Mouse (Mus musculus) intestine, embryonic 14.5 days (tissue): ENCODE results near the gene Cmtm6. TPM values are rescaled to one million over a fixed set of nuclear protein-coding genes. Genes with fewer than 3 reads are reported as not detected.
"Not testable (repeated sequence)": the region's sequence is repeated elsewhere in the genome, so short reads cannot be mapped to it uniquely, and the experiment has no call there.

Experiments
- ATAC-seq: fragments of 200-750 bp; cut with Nextera tagmentation; replicated peaks from 2 replicates; pipeline ENCODE4 v1.8.0; 2017; ENCODE audit warnings: low read depth, moderate number of reproducible peaks, moderate TSS enrichment, moderate library complexity; ENCODE audit not compliant: low FRiP score, low TSS enrichment
- DNase-seq: peaks from one replicate; pipeline ENCODE4 v3.0.0-alpha.2; 2018; ENCODE audit warnings: low spot score
- H3K27ac ChIP-seq: fragments of 300-500 bp; sonication (generic); 2 replicates; pipeline ENCODE4 v1.5.1; 2014; ENCODE audit warnings: low read depth, mild to moderate bottlenecking, control low read depth
- H3K27me3 ChIP-seq: fragments of 300-500 bp; sonication (generic); replicated peaks from 2 replicates; pipeline ENCODE4 v1.6.1; 2014; ENCODE audit warnings: low read length, control low read depth; ENCODE audit not compliant: control insufficient read depth, insufficient read depth
- H3K36me3 ChIP-seq: fragments of 300-500 bp; sonication (generic); 2 replicates; pipeline ENCODE4 v1.6.1; 2014; ENCODE audit warnings: low read length, control low read depth; ENCODE audit not compliant: control insufficient read depth, insufficient read depth
- H3K4me1 ChIP-seq: fragments of 300-500 bp; sonication (generic); replicated peaks from 2 replicates; pipeline ENCODE4 v1.6.1; 2014; ENCODE audit warnings: low read length, control low read depth, mixed read lengths; ENCODE audit not compliant: control insufficient read depth, insufficient read depth
- H3K4me2 ChIP-seq: fragments of 300-500 bp; sonication (generic); 2 replicates; pipeline ENCODE4 v1.6.1; 2014; ENCODE audit warnings: low read length
- H3K4me3 ChIP-seq: fragments of 300-500 bp; sonication (generic); 2 replicates; pipeline ENCODE4 v1.5.1; 2014; ENCODE audit warnings: low read depth, low read length, control low read depth, mixed read lengths
- H3K9ac ChIP-seq: fragments of 300-500 bp; sonication (generic); 2 replicates; pipeline ENCODE4 v1.6.1; 2014; ENCODE audit warnings: mild to moderate bottlenecking, low read length
- H3K9me3 ChIP-seq: fragments of 300-500 bp; sonication (generic); 2 replicates; pipeline ENCODE4 v1.6.1; 2016; ENCODE audit warnings: low read length, control low read depth; ENCODE audit not compliant: control insufficient read depth
- WGBS: fragments of 180-500 bp; shearing (Covaris S2); extraction: QIAGEN DNeasy Blood & Tissue Kit; methylation state at CpG from one replicate; pipeline ENCODE4 v1.1.7; 2014; 5-methylcytosine and 5-hydroxymethylcytosine counted together
- polyA plus RNA-seq: library from polyadenylated mRNA; unstranded; fragments of >200 nt; fragmentation: Nextera tagmentation; extraction: Ambion mirVana; gene quantifications from 2 replicates; pipeline ENCODE4 v1.2.1, GENCODE M21; 2014

The Cmtm6 gene
- polyA plus RNA-seq, 1 experiment from 2014 or later, result 61.5 TPM

- DNase-seq, result not testable (repeated sequence)
Observed at GRCm38 (mm10) chr9:114695662-114696061, 35.3 kb upstream of the Cmtm6 start.

GRCm38 (mm10) chr9:114697072-114697471, 33.8 kb upstream of the Cmtm6 start:
- ATAC-seq, result no peak
- no peak overlapping the region for H3K9ac ChIP-seq
- no peaks in the 10 kb centered on the region for H3K4me1 ChIP-seq
- 89% methylated on average over 4 of the region's 4 CpGs for WGBS
- no peak overlapping the region for H3K27ac ChIP-seq
- H3K36me3 ChIP-seq, result peaks cover 42% of the 10 kb centered on the region
- H3K4me2 ChIP-seq, result no peak overlapping the region
- DNase-seq, result no peak
- H3K27me3 ChIP-seq, result no peaks in the 10 kb centered on the region
- no peaks in the 10 kb centered on the region for H3K9me3 ChIP-seq
- H3K4me3 ChIP-seq, result no peak overlapping the region

More at GRCm38 (mm10) chr9:114695662-114696061, 35.3 kb upstream of the Cmtm6 start:
- not testable (repeated sequence) for H3K4me3 ChIP-seq, H3K27me3 ChIP-seq, H3K27ac ChIP-seq, H3K9me3 ChIP-seq, ATAC-seq, H3K9ac ChIP-seq, H3K4me2 ChIP-seq, H3K4me1 ChIP-seq
- peaks cover 42% of the 10 kb centered on the region for H3K36me3 ChIP-seq
- 99% methylated on average over 8 of the region's 8 CpGs for WGBS

- Histone ChIP-seq H3K27me3 (no peaks in the 10 kb centered on the region), H3K9me3 (no peaks in the 10 kb centered on the region), H3K9ac (no peak overlapping the region), H3K36me3 (peaks cover 33% of the 10 kb centered on the region), H3K4me2 (no peak overlapping the region), H3K4me3 (no peak overlapping the region), H3K27ac (no peak overlapping the region), H3K4me1 (no peaks in the 10 kb centered on the region)
- WGBS, result 90% methylated on average over 5 of the region's 5 CpGs
- DNase-seq (no peak), ATAC-seq (no peak)
Observed at GRCm38 (mm10) chr9:114697926-114698325, 33.0 kb upstream of the Cmtm6 start.

DNA sequence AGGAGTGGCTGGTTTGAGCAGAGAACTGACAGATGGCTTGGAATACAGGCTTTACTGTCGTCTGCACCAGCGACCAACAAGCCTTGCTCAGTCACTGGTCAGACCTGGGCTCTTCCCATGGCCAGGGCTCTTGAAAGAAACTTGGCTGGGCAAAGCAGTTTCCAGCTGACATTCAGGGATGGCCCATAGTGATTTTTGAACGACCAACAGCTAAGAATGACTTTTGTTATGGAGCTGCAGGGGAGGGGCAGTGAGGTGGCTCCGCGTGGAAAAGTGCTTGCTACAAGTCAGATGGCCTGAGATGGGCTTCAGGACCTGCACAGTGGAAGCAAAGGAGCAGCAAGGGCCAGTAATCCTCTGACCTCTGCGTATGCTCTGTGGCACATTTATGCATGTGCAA, 31.7 kb upstream of the Cmtm6 start:
- no peak for ATAC-seq
- Histone ChIP-seq H3K27ac (no peak overlapping the region), H3K9ac (no peak overlapping the region), H3K4me3 (no peak overlapping the region), H3K27me3 (no peaks in the 10 kb centered on the region), H3K4me1 (no peaks in the 10 kb centered on the region), H3K9me3 (no peaks in the 10 kb centered on the region), H3K4me2 (no peak overlapping the region), H3K36me3 (peaks cover 22% of the 10 kb centered on the region)
- WGBS, result 71% methylated on average over 6 of the region's 6 CpGs
- DNase-seq, result no peak

GRCm38 (mm10) chr9:114699882-114700665, 30.8 kb upstream of the Cmtm6 start:
- WGBS, result 92% methylated on average over 14 of the region's 16 CpGs
- ATAC-seq, result no peak
- Histone ChIP-seq H3K36me3 (peaks cover 14% of the 10 kb centered on the region), H3K4me1 (no peaks in the 10 kb centered on the region), H3K9ac (no peak overlapping the region), H3K9me3 (no peaks in the 10 kb centered on the region), H3K4me2 (no peak overlapping the region), H3K27me3 (no peaks in the 10 kb centered on the region), H3K27ac (no peak overlapping the region), H3K4me3 (no peak overlapping the region)
- no peak for DNase-seq

GRCm38 (mm10) chr9:114701031-114701430, 29.9 kb upstream of the Cmtm6 start:
- Histone ChIP-seq H3K27me3 (no peaks in the 10 kb centered on the region), H3K36me3 (peaks cover 19% of the 10 kb centered on the region), H3K9me3 (no peaks in the 10 kb centered on the region), H3K4me3 (no peak overlapping the region), H3K4me2 (no peak overlapping the region), H3K9ac (no peak overlapping the region), H3K4me1 (no peaks in the 10 kb centered on the region), H3K27ac (no peak overlapping the region)
- no peak for DNase-seq
- ATAC-seq, result no peak
- WGBS, result 82% methylated on average over 2 of the region's 2 CpGs

DNA sequence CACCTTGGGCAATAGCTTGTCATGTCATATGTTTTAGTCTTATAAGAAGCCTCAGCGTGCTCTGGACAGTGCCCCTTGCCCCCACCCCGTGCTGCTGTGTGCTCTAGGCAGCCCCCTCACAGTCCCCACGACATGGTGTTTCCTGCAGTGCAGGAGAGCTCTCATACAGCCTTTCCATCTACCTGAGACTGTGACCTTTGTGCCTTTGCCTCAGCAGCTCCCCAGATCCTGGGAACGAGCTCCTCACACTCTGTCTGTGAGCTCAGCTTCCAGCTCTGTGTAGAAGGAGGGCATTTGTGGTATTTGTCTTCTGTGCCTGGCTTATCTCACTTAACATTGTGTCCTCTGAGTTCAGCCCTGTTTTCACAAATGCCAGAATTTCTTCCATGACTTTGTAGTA, 29.0 kb upstream of the Cmtm6 start:
- no peak for ATAC-seq

DNA sequence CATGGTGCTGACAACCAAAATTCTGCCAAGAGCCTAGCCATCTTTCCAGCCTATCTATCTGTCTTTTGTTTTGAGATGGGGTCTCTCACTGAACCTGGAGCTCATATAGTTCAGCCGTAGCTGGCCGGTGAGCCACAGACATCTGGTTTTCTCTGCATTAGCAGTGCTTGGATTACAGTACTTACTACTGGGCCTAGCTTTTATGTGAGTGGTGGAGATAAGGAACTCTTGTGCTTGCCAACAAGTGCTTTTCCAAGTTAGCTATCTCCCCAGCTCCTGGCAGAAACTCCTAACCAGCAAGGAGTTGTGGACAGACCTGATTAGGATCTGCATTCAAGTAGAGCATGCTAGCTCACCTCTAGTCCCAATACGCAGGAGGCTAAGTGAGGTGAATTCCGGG, 23.1 kb upstream of the Cmtm6 start:
- ATAC-seq, result no peak

More for the DNA sequence above, 29.0 kb upstream of the Cmtm6 start:
- 77% methylated on average over 4 of the region's 4 CpGs for WGBS
- no peak overlapping the region for H3K4me2 ChIP-seq
- H3K4me3 ChIP-seq, result no peak overlapping the region
- no peaks in the 10 kb centered on the region for H3K9me3 ChIP-seq
- H3K36me3 ChIP-seq, result peaks cover 26% of the 10 kb centered on the region
- no peak for DNase-seq
- H3K4me1 ChIP-seq, result no peaks in the 10 kb centered on the region
- no peak overlapping the region for H3K9ac ChIP-seq
- H3K27me3 ChIP-seq, result no peaks in the 10 kb centered on the region
- no peak overlapping the region for H3K27ac ChIP-seq

DNA sequence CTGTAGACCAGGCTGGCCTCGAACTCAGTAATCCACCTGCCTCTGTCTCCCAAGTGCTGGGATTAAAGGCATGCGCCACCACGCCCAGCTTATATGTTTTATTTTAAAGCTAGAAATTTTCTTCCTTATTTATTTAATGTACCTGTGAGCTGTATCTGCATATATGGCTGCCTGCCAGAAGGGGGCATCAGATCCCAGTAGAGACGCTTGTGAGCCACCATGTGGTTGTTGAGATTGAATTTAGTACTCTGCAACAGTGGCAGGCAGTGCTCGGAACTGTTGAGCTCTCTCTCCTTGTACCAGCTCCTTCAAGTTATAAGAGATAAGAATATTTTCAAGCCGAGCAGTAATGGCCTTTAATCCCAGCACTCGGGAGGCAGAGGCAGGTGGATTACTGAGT, 20.6 kb upstream of the Cmtm6 start:
- 80% methylated on average over 7 of the region's 7 CpGs for WGBS
- Histone ChIP-seq H3K36me3 (peaks cover 89% of the 10 kb centered on the region), H3K27me3 (no peaks in the 10 kb centered on the region), H3K9ac (no peak overlapping the region), H3K4me3 (no peak overlapping the region), H3K27ac (no peak overlapping the region), H3K9me3 (no peaks in the 10 kb centered on the region), H3K4me2 (no peak overlapping the region), H3K4me1 (no peaks in the 10 kb centered on the region)
- no peak for ATAC-seq
- DNase-seq, result no peak

More for the DNA sequence above, 23.1 kb upstream of the Cmtm6 start:
- 94% methylated on average over 4 of the region's 4 CpGs for WGBS
- H3K9me3 ChIP-seq, result no peaks in the 10 kb centered on the region
- no peak overlapping the region for H3K9ac ChIP-seq
- no peaks in the 10 kb centered on the region for H3K27me3 ChIP-seq
- H3K27ac ChIP-seq, result no peak overlapping the region
- H3K4me2 ChIP-seq, result no peak overlapping the region
- H3K4me3 ChIP-seq, result no peak overlapping the region
- no peak for DNase-seq
- H3K36me3 ChIP-seq, result peaks cover 67% of the 10 kb centered on the region
- H3K4me1 ChIP-seq, result no peaks in the 10 kb centered on the region
